Mouse (Mus musculus) neural tube, embryonic 11.5 days (tissue): Measurements from ENCODE around the gene Shisa2. TPM values are rescaled to one million over a fixed set of nuclear protein-coding genes. Genes with fewer than 3 reads are reported as not detected.
A peak's percentile ranks its signal among the peaks of the same experiment; 100 is the strongest.

Experiments used
- ATAC-seq: fragments of 200-750 bp; cut with Nextera tagmentation; 2 replicates; pipeline ENCODE4 v1.8.0; 2017; ENCODE audit warnings: moderate number of reproducible peaks, mild to moderate bottlenecking, moderate TSS enrichment, moderate library complexity; ENCODE audit not compliant: insufficient read depth, low FRiP score, low TSS enrichment
- DNase-seq: peaks from one replicate; pipeline ENCODE4 v3.0.0-alpha.2; 2015; ENCODE audit warnings: low spot score
- H3K27ac ChIP-seq: fragments of 300-500 bp; sonication (generic); 2 replicates; pipeline ENCODE4 v1.5.1; 2014; ENCODE audit warnings: low read depth, mild to moderate bottlenecking, low read length
- H3K27me3 ChIP-seq: fragments of 300-500 bp; sonication (generic); 2 replicates; pipeline ENCODE4 v1.6.1; 2014; ENCODE audit warnings: mild to moderate bottlenecking, low read length, mixed read lengths; ENCODE audit not compliant: control insufficient read depth, insufficient read depth
- H3K36me3 ChIP-seq: fragments of 300-500 bp; sonication (generic); 2 replicates; pipeline ENCODE4 v1.6.1; 2014; ENCODE audit warnings: mild to moderate bottlenecking, low read length, moderate library complexity, mixed read lengths; ENCODE audit not compliant: control insufficient read depth, insufficient read depth
- H3K4me1 ChIP-seq: fragments of 300-500 bp; sonication (generic); 2 replicates; pipeline ENCODE4 v1.6.1; 2014; ENCODE audit warnings: low read length, mixed read lengths; ENCODE audit not compliant: control insufficient read depth, insufficient read depth
- H3K4me2 ChIP-seq: fragments of 300-500 bp; sonication (generic); 2 replicates; pipeline ENCODE4 v1.6.1; 2014; ENCODE audit warnings: low read depth, mild to moderate bottlenecking, moderate library complexity
- H3K4me3 ChIP-seq: fragments of 300-500 bp; sonication (generic); 2 replicates; pipeline ENCODE4 v1.5.1; 2014; ENCODE audit warnings: low read depth, low read length
- H3K9ac ChIP-seq: fragments of 300-500 bp; sonication (generic); 2 replicates; pipeline ENCODE4 v1.6.1; 2014; ENCODE audit warnings: mild to moderate bottlenecking, low read length
- H3K9me3 ChIP-seq: fragments of 300-500 bp; sonication (generic); 2 replicates; pipeline ENCODE4 v1.6.1; 2016; ENCODE audit warnings: low read length; ENCODE audit not compliant: control insufficient read depth
- WGBS: fragments of 180-500 bp; shearing (Covaris S2); extraction: QIAGEN DNeasy Blood & Tissue Kit; methylation state at CpG from one replicate; pipeline ENCODE4 v1.1.7; 2014; 5-methylcytosine and 5-hydroxymethylcytosine counted together
- polyA plus RNA-seq: library from polyadenylated mRNA; unstranded; fragments of >200 nt; fragmentation: Nextera tagmentation; extraction: Ambion mirVana; gene quantifications from 2 replicates; pipeline ENCODE4 v1.2.1, GENCODE M21; 2014

Gene Shisa2
- polyA plus RNA-seq = 28.9 and 33.1 TPM in 2 replicates

- Histone ChIP-seq H3K27me3 (peaks cover 8% of the 10 kb centered on the region; the same call in 1 of the 2 replicates), H3K4me1 (peaks cover 7% of the 10 kb centered on the region; the same call in 1 of the 2 replicates), H3K9ac (peak within 1 kb of the TSS; percentile 64), H3K9me3 (no peaks in the 10 kb centered on the region), H3K4me3 (peak within 1 kb of the TSS; percentile 66), H3K4me2 (peak within 1 kb of the TSS; percentile 73), H3K36me3 (no peaks in the 10 kb centered on the region), H3K27ac (peak within 1 kb of the TSS; percentile 80)
- WGBS = under 1% methylated on average over 63 of the region's 65 CpGs
- ATAC-seq (peak; percentile 88), DNase-seq (peak; percentile 89)
These were observed at the start of gene Shisa2 for GRCm38 (mm10) chr14:59625158-59625805. Shisa2 (plus strand) TSS chr14:59625308.

- ATAC-seq = no peak
- Histone ChIP-seq H3K36me3 (peaks cover 2% of the 10 kb centered on the region), H3K4me3 (no peak overlapping the region), H3K27ac (no peak overlapping the region), H3K4me1 (no peaks in the 10 kb centered on the region), H3K27me3 (no peaks in the 10 kb centered on the region), H3K4me2 (no peak overlapping the region), H3K9ac (no peak overlapping the region), H3K9me3 (no peaks in the 10 kb centered on the region)
- 91% methylated on average over 5 of the region's 5 CpGs for WGBS
- no peak for DNase-seq
These were observed 48.7 kb upstream of the Shisa2 start for GRCm38 (mm10) chr14:59576385-59576784.

DNA sequence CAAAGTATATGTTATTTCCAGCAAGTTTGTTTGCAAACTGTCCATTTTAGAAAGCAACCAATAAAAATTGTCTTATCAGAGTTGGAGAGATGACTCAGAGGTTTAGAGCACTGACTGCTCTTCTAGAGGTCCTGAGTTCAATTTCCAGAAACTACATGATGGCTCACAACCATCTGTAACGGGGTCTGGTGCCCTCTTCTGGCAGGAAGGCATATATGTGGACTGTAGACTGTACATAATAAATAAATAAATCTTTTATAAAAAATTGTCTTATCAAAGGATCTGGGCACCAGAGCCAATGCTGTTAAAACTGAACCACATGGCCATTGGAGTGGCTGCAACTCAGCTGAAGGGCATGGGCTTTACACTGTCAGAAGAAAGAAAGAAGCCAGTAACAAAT, 34.5 kb upstream of the Shisa2 start:
- H3K9ac ChIP-seq = no peak overlapping the region
- no peaks in the 10 kb centered on the region for H3K27me3 ChIP-seq
- H3K4me1 ChIP-seq = no peaks in the 10 kb centered on the region
- no peak overlapping the region for H3K27ac ChIP-seq
- no peaks in the 10 kb centered on the region for H3K9me3 ChIP-seq
- DNase-seq = no peak
- no peak overlapping the region for H3K4me2 ChIP-seq
- 85% methylated on average over 1 of the region's 1 CpGs for WGBS
- H3K4me3 ChIP-seq = no peak overlapping the region
- H3K36me3 ChIP-seq = peaks cover 10% of the 10 kb centered on the region
- ATAC-seq = no peak

GRCm38 (mm10) chr14:59591901-59592300, 33.2 kb upstream of the Shisa2 start:
- DNase-seq (no peak), ATAC-seq (no peak)
- Histone ChIP-seq H3K27ac (no peak overlapping the region), H3K4me2 (no peak overlapping the region), H3K9me3 (no peaks in the 10 kb centered on the region), H3K4me3 (no peak overlapping the region), H3K36me3 (peaks cover 10% of the 10 kb centered on the region), H3K27me3 (no peaks in the 10 kb centered on the region), H3K4me1 (peaks cover 3% of the 10 kb centered on the region), H3K9ac (no peak overlapping the region)
- 65% methylated on average over 8 of the region's 8 CpGs for WGBS

DNA sequence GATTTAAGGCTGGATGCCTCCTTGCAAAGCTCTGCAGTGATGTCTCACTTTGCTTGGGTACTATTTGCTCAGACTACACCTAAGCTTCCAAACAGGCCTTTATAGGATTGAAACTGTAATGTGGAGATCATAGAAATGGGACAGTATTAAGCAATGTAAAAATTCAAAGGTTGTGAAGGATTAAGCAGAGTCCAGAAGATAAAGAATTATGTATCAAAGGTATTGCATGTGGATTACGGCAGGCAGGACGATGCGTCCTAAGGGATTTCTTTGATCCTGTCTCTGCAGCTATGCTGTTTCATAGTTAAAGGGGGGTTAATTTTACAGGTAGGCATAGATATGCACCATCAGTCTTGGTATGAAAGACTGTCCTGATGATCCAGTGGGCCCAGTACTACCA, 32.5 kb upstream of the Shisa2 start:
- Histone ChIP-seq H3K27me3 (no peaks in the 10 kb centered on the region), H3K4me3 (no peak overlapping the region), H3K4me2 (no peak overlapping the region), H3K9me3 (no peaks in the 10 kb centered on the region), H3K27ac (no peak overlapping the region), H3K9ac (no peak overlapping the region), H3K36me3 (peaks cover 10% of the 10 kb centered on the region), H3K4me1 (peaks cover 5% of the 10 kb centered on the region)
- 68% methylated on average over 3 of the region's 3 CpGs for WGBS
- no peak for DNase-seq
- ATAC-seq = no peak

DNA sequence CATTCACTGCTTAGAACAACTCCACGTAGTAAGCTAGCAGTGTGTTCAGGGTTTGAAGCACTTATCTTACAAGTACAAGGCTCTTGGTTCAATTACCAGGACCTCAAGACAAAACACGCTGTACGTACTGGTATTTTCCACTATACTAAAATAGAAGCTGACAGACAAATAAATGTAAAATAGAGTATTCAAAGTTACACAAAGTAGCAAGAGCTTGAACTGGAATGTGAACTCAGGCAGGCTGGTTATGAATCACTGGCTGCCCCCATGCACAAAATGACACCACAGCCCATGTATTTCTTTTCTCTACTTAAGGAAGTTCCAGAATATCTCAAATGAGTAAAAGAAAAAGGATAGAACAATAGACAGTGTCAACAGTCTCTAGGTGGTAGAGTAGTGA, 30.1 kb upstream of the Shisa2 start:
- ATAC-seq = no peak
- no peaks in the 10 kb centered on the region for H3K27me3 ChIP-seq
- no peaks in the 10 kb centered on the region for H3K9me3 ChIP-seq
- 0 out of 2 replicates have a peak, but pooled peaks cover 2% of the 10 kb centered on the region for H3K36me3 ChIP-seq
- WGBS = 93% methylated on average over 3 of the region's 3 CpGs
- no peak overlapping the region for H3K4me3 ChIP-seq
- H3K4me2 ChIP-seq = no peak overlapping the region
- peaks cover 5% of the 10 kb centered on the region for H3K4me1 ChIP-seq
- no peak overlapping the region for H3K27ac ChIP-seq
- no peak for DNase-seq
- no peak overlapping the region for H3K9ac ChIP-seq

- Histone ChIP-seq H3K4me3 (peak within 1 kb of the TSS; percentile 81), H3K4me1 (peaks cover 5% of the 10 kb centered on the region), H3K36me3 (0 out of 2 replicates have a peak, but pooled peaks cover 2% of the 10 kb centered on the region), H3K27ac (no peak within 1 kb of the TSS), H3K9ac (peak within 1 kb of the TSS; percentile 81), H3K9me3 (no peaks in the 10 kb centered on the region), H3K4me2 (peak within 1 kb of the TSS; percentile 66), H3K27me3 (no peaks in the 10 kb centered on the region)
- WGBS = under 1% methylated on average over 43 of the region's 48 CpGs
- peak; percentile 93 for DNase-seq
- peak; percentile 94 for ATAC-seq
These were observed 27.5 kb upstream of the Shisa2 start, which contains the start of gene Cdadc1 for GRCm38 (mm10) chr14:59597398-59598259. Cdadc1 (minus strand) TSS chr14:59597959.

- no peaks in the 10 kb centered on the region for H3K9me3 ChIP-seq
- WGBS = 4% methylated on average over 8 of the region's 8 CpGs
- ATAC-seq (peak; percentile 38; the same call in 1 of the 2 replicates), DNase-seq (no peak)
- peak overlapping the region; percentile 66 for H3K4me2 ChIP-seq
- H3K4me3 ChIP-seq = peak overlapping the region; percentile 81
- H3K9ac ChIP-seq = peak overlapping the region; percentile 81
- no peaks in the 10 kb centered on the region for H3K27me3 ChIP-seq
- H3K4me1 ChIP-seq = peaks cover 5% of the 10 kb centered on the region
- no peaks in the 10 kb centered on the region for H3K36me3 ChIP-seq
- H3K27ac ChIP-seq = no peak overlapping the region
These were observed 26.9 kb upstream of the Shisa2 start for GRCm38 (mm10) chr14:59598260-59598627.
